Mouse (Mus musculus) kidney, adult 9 months (tissue): ENCODE results near the gene Il12a.

ENCODE experiments used
- DNase-seq: peaks from one replicate; pipeline ENCODE4 v3.0.0; 2022

The Il12a gene

GRCm38 (mm10) chr3:68686852-68687560 lies 3.4 kb upstream of the Il12a start:
- no peak for DNase-seq

- no peak for DNase-seq
Measured at GRCm38 (mm10) chr3:68689346-68689745, 1.1 kb upstream of the Il12a start.

GRCm38 (mm10) chr3:68691100-68691778 lies 795 bp downstream of the Il12a start:
- no peak for DNase-seq

DNA sequence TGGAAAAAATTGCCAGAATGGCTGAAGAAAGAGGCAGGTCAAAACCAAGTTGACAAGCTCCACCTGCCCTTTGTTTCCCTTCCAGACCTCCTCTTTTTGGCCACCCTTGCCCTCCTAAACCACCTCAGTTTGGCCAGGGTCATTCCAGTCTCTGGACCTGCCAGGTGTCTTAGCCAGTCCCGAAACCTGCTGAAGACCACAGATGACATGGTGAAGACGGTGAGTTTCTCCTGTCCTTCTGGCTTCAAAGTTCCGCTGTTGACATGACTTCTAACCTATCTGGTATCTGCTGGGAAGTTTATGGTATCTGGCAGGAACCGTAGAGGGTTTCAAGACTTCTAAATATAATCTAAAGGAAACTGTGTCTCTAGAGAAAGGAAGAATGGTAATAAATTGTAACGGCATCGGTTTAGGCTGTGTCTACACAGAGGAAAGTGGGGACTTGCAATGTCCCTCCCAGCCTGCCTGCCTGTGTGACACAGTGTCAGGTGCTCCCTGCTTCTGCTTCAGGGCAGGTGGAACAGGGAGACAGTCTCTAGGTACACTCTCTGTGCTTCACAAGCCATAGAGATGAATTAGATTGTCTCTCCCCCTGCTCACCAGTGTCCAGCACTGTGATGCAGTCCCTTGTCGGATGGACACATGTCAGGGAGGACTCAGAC lies 1.6 kb downstream of the Il12a start:
- no peak for DNase-seq

GRCm38 (mm10) chr3:68692600-68693225 lies 2.3 kb downstream of the Il12a start:
- DNase-seq: no peak

DNA sequence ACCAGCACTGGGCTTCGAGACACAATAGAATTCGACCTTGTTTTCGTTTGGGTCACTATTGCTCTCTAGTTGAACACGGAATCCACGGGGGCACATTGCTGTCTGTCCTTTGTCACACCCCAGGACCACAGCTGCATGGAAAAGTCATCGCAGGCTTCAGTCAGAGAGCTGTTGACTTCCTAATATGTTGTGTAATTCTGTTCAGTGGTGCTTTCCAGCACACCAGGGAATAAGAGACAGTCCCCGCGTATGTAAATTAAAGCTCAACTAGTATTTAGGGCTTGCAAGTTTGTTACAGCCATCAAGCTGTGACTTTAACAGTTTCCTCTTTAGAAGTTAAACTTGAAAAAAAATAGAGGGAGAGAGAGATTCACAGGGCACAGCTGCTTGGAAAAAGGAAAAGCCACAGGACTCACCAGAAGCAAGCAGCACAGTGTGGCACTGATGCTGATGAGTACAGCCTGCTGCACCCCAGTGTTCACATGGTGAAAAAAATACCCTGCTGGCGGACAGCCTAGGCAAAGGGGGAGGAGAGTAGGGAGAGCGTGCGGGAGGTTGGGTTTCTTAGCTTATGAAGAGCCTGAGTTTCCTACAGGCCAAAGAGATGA lies 3.1 kb downstream of the Il12a start:
- peak; percentile 44 for DNase-seq

DNA sequence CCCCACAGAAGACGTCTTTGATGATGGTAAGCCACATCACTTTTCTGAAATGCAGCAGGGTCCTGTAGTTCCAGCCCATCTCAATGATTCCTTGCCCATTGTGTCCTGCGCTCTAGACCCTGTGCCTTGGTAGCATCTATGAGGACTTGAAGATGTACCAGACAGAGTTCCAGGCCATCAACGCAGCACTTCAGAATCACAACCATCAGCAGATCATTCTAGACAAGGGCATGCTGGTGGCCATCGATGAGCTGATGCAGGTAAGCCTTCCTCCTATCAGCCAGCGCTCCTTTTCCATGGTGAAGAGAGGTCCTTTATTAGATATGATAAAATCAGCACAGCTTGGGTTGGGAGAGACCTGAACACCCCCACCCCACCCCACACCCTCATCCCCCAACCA lies 4.9 kb downstream of the Il12a start:
- no peak for DNase-seq

DNA sequence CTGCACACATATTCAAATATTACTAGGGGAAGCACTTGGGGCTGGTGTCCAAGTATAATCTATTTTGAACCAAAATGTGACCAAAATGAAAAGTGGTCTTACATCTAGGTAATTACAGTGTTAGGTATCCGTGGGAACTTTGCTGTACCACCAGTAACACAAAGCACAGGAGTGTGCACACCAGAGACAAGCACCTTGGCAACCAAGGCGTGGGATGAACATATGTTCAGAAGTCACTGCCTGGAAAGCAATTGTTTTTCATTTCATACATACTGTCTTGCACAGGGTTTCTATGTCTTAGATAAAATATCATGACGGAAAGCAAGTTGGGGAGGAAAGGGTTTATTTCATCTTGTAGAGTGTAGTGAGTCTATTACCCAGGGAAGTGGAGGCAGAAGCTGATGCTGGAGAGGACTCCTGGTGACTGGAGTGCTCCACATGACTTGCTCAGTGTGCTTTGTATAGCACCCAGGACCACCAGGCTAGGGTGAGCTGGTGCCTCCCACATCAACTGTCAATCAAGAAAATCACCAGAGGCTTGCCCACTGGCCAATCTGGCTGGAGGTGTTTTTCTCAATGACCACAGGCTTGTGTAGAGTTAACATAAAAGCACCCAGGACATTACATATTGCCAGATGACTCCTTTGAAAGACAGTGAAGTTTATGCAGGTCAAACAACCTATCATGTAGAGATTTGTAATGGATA lies 6.2 kb downstream of the Il12a start:
- no peak for DNase-seq

DNA sequence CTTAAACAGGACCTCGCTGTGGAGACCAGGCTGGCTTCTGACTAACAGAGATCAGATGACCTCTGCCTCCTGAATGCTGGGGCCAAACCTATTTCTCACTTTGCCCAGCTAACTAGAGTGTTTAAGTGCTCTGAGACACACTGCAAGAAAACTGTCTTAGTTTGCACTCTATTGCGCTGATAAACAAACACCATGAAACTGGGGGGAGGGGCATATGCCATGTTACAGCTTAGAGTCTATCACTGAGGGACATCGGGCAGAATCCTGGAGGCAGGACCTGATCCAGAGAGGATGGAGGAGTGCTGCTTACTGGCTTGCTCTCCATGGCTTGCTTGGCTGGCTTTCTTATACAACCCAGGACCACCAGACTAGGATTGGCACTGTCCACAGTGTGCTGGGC lies 8.2 kb downstream of the Il12a start:
- DNase-seq: no peak

DNA sequence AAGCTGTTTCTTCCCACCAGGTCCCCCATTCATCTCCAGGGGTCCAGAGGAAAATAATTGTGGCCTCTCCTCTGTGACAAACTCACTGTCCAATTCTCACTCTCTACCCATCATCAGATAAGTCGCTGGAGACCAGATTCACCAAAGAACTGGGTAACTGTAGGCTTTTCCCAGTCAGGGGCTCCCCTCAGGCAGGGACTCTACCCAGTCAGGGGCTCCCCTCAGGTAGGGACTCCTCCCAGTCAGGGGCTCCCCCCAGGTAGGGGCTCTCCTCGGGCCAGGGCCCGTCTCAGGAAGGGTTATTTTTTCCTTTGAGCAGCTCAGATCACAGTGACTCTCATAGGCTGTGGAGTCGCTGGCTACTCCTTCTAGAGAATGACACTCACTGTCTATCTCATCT lies 9.6 kb downstream of the Il12a start:
- no peak for DNase-seq

DNA sequence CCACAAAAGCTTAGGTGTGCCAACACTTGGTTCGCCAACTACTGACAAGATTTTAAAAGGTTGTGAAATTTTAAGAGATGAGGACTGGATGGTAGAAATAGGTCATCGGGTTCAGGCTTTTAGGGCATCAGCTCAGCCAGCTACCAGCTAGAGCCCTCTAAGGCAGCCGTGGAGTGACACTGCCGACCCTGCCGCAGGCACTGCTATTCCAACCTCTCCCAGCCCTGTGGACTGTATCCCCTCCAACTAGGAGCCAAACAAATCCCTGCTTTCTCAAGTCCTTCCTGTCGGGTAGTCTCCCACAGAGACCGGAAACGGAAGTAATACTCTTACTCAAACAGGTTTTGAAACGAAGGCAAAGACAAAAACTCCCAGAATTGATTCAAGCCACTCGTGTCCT lies 15.9 kb downstream of the Il12a start:
- DNase-seq: no peak

GRCm38 (mm10) chr3:68708230-68708629 lies 17.8 kb downstream of the Il12a start:
- peak; percentile 45 for DNase-seq

GRCm38 (mm10) chr3:68709198-68709797 lies 18.9 kb downstream of the Il12a start:
- peak; percentile 81 for DNase-seq

DNA sequence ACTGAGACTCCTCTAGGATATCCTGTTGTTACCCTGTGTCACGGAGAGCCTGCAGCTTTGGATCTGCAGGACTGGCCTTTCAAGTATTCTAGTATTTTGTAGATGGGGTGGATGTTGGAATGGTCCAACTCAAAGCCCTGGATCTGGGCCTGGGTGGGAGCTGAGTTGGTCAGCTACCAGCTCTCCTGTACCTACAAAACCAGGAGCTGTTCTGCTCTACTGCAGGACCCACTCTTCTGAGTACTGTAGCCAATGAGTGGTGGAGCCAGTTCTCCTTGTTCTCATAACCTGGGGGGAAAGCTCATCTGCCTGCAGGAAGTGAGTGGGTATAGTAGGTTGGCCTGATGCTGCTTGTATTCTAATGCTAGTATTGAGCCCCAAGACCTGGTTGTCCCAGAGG lies 20.0 kb downstream of the Il12a start:
- DNase-seq: no peak

DNA sequence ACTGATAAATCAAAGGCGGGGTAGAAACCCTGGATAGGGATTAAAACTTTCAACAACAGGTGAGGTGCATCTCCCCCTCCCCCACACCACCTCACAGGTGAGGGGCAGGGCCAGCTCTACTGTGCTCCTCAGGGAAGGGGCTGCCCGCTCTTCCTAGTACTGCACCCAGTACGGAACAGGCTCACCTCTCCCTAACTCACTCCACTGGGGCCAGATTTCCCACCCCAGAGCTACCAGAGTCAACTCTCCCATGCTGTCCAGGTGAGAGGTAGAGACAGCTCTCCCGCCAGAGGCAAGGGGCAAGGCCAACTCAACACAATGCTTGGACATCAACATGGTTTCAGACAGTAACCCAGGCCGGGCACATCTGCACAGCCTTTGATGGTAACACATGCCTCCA lies 21.1 kb downstream of the Il12a start:
- no peak for DNase-seq

DNA sequence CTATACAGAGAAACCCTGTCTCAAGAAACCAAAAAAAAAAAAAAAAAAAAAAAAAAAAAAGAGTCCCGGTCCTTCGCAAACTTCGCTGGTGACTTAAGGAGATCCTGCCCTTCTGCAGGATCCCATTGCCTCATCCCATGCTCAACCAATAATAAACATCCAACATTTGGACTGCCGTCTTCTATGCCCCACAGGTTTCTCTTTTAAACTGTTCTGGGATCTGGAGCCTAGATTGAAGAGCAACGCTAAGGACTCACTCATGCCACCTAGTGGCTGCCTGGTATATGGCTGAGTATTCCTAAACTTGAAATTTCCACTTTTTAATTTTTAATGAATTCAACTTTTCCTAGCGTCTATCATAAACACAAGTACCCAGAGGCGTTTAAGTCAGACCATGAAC lies 23.1 kb downstream of the Il12a start:
- DNase-seq: peak; percentile 64

GRCm38 (mm10) chr3:68717346-68717745 lies 26.9 kb downstream of the Il12a start:
- peak; percentile 69 for DNase-seq

DNA sequence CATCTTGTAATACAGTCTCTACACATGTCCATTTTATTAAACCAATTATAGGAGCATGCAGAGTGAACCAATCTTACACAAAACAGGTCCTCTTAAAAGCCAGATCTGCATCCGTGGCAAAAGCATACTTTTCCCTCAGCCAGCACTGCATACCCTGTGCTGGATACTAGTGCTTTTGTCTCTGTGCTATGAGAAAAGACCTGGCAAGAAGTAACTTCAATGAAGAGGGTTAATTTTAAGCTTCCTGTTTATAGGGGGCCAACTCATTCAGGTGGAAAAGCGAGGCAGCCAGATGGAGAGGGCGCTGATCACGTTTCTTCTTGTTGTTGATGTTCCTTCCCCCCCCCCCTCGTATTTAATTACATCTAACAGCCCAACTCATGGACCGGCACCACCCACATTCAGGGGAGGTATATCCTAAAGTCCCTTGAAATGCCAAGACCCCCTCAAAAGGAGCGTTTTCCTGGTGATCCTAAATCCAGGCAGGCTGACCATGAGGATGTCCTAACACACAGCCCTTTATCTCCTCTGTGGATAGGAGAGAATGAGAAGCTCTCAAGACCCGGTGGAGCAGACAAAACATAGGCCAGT lies 28.9 kb downstream of the Il12a start:
- no peak for DNase-seq

DNA sequence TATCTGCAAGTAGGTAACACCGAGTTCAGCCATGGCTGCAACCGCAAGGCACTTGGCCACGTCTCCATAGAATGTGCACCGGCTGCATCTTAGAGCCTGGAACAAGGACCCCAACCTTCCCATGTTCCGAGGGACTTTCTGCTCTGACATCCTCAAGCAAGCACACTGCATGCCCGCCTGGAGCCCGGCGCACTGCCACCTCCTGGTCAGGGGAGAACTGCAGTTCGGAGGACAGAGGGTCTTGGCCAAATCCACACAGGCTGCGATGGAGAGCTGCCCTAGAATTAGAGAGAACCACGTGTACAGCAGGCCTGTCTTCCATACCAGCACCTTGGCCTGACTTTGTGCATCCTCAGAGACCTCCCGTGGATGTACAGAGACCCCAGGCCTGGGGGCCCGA lies 29.8 kb downstream of the Il12a start:
- no peak for DNase-seq

DNA sequence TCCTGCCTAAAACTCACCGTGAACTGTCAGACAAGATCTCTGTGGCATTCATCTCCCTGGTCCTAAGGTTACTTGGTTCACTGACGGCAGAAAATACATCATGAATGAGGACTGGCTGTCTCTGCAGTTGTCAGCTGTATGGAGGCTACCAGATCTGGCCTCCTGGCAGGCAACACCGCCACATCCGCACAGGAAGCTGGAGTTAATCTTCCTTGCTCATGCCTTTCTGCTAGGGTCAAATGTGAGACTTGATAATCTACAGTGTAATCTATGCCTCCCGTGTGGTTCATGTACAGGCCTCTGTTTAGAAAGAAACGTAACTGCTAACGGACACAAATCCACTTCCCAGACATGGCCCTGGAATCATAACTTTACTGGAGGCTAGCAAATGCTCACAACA lies 51.5 kb downstream of the Il12a start:
- no peak for DNase-seq

DNA sequence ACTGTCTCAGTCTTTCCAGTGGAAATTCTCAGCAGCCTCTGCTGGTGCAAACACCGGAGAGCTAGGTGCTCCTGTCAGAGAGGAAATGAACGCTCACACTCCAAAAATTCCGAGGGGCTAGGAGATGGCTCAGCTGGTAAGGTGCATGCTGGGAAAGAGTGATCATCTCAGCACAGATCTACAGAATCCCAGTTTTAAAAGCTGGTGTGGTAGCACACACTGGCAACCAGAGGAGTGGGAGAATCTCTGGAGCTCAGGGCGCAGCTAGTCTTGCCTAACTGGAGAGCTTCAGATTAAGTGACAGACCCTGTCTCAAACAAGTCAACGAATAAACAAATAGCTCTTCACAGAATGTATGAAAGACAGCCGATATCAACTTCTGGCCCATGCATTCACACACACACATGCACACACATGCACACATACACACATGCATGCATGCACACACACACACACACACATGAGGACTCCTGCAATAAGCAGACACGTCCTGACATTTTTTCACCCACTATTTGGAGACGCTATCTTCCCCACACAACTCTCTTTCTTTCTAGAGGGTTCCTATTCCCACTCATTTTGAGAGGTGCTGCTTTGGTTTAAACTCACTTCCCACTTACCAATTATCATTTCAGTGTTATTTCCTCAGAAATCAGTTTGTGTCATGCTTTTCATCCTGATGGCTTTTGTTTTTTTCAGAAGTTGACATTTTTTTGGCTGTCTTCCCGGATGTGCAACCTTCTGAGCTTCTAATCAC lies 52.5 kb downstream of the Il12a start:
- no peak for DNase-seq
